Mouse (Mus musculus) embryonic facial prominence, embryonic 15.5 days (tissue): ENCODE data around the gene Tlr5. TPM values are rescaled to one million over a fixed set of nuclear protein-coding genes. Genes with fewer than 3 reads are reported as not detected.

Experiments
- ATAC-seq: fragments of 200-750 bp; cut with Nextera tagmentation; 2 replicates; pipeline ENCODE4 v1.8.0; 2017; ENCODE audit warnings: low read depth, moderate TSS enrichment; ENCODE audit not compliant: insufficient number of reproducible peaks, low FRiP score, low TSS enrichment
- H3K27ac ChIP-seq: fragments of 300-500 bp; sonication (generic); replicated peaks from 2 replicates; pipeline ENCODE4 v1.5.1; 2015; ENCODE audit warnings: mild to moderate bottlenecking, inconsistent platforms
- H3K27me3 ChIP-seq: fragments of 300-500 bp; sonication (generic); 2 replicates; pipeline ENCODE4 v1.6.1; 2015; ENCODE audit warnings: inconsistent platforms
- H3K36me3 ChIP-seq: fragments of 300-500 bp; sonication (generic); 2 replicates; pipeline ENCODE4 v1.6.1; 2015; ENCODE audit warnings: mild to moderate bottlenecking, inconsistent platforms
- H3K4me1 ChIP-seq: fragments of 300-500 bp; sonication (generic); 2 replicates; pipeline ENCODE4 v1.6.1; 2015; ENCODE audit warnings: inconsistent platforms
- H3K4me2 ChIP-seq: fragments of 300-500 bp; sonication (generic); replicated peaks from 2 replicates; pipeline ENCODE4 v1.6.1; 2015; ENCODE audit warnings: mild to moderate bottlenecking, inconsistent platforms
- H3K4me3 ChIP-seq: fragments of 300-500 bp; sonication (generic); replicated peaks from 2 replicates; pipeline ENCODE4 v1.5.1; 2015; ENCODE audit warnings: mild to moderate bottlenecking, inconsistent platforms
- H3K9ac ChIP-seq: fragments of 300-500 bp; sonication (generic); 2 replicates; pipeline ENCODE4 v1.6.1; 2015; ENCODE audit warnings: inconsistent platforms
- H3K9me3 ChIP-seq: fragments of 300-500 bp; sonication (generic); replicated peaks from 2 replicates; pipeline ENCODE4 v1.6.1; 2016; ENCODE audit warnings: inconsistent platforms
- WGBS: fragments of 180-500 bp; shearing (Covaris S2); methylation state at CpG from one replicate; pipeline ENCODE4 v1.1.7; 2015; 5-methylcytosine and 5-hydroxymethylcytosine counted together
- polyA plus RNA-seq: library from polyadenylated mRNA; unstranded; fragments of >200 nt; fragmentation: Nextera tagmentation; extraction: Ambion mirVana; gene quantifications from 2 replicates; pipeline ENCODE4 v1.2.1, GENCODE M21; 2015

Tlr5 gene
- polyA plus RNA-seq, 1 experiment from 2014 or later: 1.4 TPM

DNA sequence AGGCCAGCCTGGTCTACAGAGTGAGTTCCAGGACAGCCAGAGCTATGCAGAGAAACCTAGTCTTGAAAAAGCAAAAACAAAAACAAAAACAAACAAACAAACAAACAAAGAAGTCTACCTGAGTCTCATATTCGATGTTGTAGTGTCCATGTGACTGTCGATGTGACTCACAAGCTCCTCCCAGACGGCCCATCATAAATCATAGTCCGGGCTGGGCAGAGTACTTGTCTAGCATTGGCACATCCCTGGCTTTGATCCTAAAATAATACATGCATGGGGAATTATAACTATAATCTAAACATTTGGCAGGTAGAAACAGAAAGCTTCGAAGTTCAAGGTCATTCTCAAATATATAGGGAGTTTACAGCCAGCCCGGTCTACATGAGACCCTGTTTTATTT lies 28.1 kb upstream of the Tlr5 start:
- Histone ChIP-seq H3K4me1 (no peaks in the 10 kb centered on the region), H3K36me3 (no peaks in the 10 kb centered on the region), H3K4me3 (no peak overlapping the region), H3K9ac (no peak overlapping the region), H3K9me3 (no peaks in the 10 kb centered on the region), H3K27me3 (no peaks in the 10 kb centered on the region), H3K4me2 (no peak overlapping the region), H3K27ac (no peak overlapping the region)
- ATAC-seq: no peak
- WGBS: 88% methylated on average over 6 of the region's 6 CpGs

DNA sequence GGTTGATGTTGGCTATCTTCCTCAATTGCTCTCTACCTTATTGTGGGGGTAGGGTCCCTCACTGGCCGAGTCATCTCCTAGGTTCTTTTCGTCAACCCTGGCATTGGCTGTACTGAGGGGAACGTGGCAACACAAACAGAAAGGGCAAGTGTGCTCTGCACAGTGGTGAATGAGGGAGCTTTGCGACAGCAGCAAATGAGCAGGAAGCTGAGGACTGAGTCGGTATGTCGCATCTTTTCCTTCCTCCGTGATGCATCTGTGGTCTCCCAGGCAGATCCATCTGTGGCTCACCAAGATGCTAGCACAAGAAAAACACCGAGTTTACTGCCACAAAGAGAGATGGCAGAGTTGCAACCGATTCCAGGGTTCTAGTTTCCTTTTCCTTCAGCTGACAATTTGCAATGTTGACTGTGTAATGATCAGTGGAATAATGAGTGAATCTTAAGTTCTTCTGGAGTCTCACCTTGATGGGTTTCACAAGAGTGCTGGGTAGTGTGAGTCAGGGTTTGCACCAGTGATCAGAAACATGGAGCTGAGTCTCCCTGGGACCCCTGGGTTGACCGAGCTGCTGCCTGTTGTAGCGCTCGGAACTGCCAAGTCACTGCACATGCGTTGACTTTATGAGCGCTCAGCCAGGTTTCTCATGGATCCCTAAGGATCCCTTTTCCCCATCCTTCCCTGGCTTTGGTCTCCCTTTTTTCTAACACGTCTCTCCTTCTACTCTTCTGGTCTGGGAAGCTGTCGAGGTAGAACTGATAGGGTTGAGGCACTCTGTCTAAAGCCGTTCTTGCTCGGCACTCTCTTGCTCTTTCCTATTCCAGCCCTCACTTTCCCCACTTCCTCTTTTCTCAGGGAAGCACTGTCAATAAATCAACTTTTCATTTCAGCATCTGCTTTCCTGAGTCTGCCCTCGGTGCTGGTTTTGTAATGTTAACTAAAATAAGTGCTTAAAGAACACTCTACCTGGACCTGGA lies 26.4 kb upstream of the Tlr5 start:
- Histone ChIP-seq H3K4me2 (no peak overlapping the region), H3K27me3 (no peaks in the 10 kb centered on the region), H3K27ac (no peak overlapping the region), H3K4me3 (no peak overlapping the region), H3K9me3 (no peaks in the 10 kb centered on the region), H3K9ac (no peak overlapping the region), H3K4me1 (no peaks in the 10 kb centered on the region), H3K36me3 (no peaks in the 10 kb centered on the region)
- no peak for ATAC-seq
- WGBS: 80% methylated on average over 19 of the region's 19 CpGs

- Histone ChIP-seq H3K4me2 (no peak overlapping the region), H3K27me3 (no peaks in the 10 kb centered on the region), H3K4me1 (peaks cover 9% of the 10 kb centered on the region), H3K27ac (no peak overlapping the region), H3K36me3 (no peaks in the 10 kb centered on the region), H3K9me3 (no peaks in the 10 kb centered on the region), H3K9ac (no peak overlapping the region), H3K4me3 (no peak overlapping the region)
- WGBS: 41% methylated on average over 6 of the region's 6 CpGs
- no peak for ATAC-seq
Measured at GRCm38 (mm10) chr1:182935469-182935868, 19.1 kb upstream of the Tlr5 start.

DNA sequence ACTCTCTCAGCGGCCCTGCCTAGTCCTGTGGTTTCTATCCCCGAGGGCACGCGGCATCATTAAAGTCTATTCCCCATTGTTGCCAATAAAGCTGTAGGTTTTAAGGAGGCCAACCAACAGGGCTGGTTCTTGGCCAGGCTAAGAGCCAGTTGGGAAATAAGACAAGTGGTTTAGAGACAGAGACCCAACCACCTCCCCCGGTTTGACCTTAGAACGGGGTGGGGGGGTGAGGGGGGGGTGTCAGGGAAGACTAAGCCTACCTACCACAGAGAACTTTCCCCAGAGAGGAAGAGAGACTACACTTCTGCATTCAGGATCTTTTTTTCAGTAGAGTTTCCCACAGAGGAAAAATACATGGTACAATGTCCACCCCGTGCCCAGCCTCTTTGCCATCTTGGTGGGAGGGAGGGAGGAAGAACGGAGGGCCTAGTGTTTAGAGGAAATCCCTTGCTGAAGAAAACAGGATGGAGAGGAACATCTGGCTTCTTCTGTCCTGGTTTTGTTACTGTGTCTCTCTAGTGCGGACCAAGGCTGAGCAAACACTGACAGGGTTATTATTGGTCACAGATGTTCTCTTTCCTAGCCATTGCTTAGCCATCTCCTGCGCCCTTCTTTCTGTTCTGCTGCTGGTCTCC lies 17.0 kb upstream of the Tlr5 start:
- H3K36me3 ChIP-seq: no peaks in the 10 kb centered on the region
- no peak; the same call in 1 of the 2 replicates for ATAC-seq
- H3K9ac ChIP-seq: no peak overlapping the region
- H3K4me3 ChIP-seq: no peak overlapping the region
- no peaks in the 10 kb centered on the region for H3K9me3 ChIP-seq
- no peak overlapping the region for H3K4me2 ChIP-seq
- H3K27ac ChIP-seq: no peak overlapping the region
- no peaks in the 10 kb centered on the region for H3K27me3 ChIP-seq
- peaks cover 9% of the 10 kb centered on the region for H3K4me1 ChIP-seq
- 39% methylated on average over 10 of the region's 10 CpGs for WGBS

- H3K9me3 ChIP-seq: no peaks in the 10 kb centered on the region
- no peak overlapping the region for H3K9ac ChIP-seq
- H3K4me1 ChIP-seq: peaks cover 9% of the 10 kb centered on the region
- ATAC-seq: no peak
- 57% methylated on average over 2 of the region's 2 CpGs for WGBS
- no peaks in the 10 kb centered on the region for H3K27me3 ChIP-seq
- H3K4me2 ChIP-seq: no peak overlapping the region
- H3K36me3 ChIP-seq: no peaks in the 10 kb centered on the region
- H3K4me3 ChIP-seq: no peak overlapping the region
- H3K27ac ChIP-seq: no peak overlapping the region
Measured at GRCm38 (mm10) chr1:182941921-182942320, 12.7 kb upstream of the Tlr5 start.

DNA sequence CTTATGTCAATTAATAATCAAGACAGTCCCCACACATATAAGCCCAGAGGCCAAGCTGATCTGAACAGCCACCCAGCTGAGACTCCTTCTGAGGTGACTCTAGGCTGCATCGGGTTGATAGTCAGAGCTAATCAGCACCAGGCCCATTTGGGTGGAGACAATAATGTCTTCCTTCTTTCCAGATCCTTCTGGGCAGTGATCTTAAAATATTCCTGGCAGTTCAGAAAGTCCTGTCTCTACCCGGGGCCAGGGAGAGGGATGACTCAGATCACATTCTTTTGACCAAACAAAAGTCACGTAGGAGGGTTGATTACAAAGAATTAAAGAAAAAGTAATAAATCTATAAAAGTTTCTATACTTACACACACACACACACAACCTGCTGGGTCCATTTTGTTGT lies 10.7 kb upstream of the Tlr5 start:
- no peak for ATAC-seq
- Histone ChIP-seq H3K4me3 (no peak overlapping the region), H3K4me1 (no peaks in the 10 kb centered on the region), H3K27me3 (no peaks in the 10 kb centered on the region), H3K9me3 (no peaks in the 10 kb centered on the region), H3K36me3 (no peaks in the 10 kb centered on the region), H3K4me2 (no peak overlapping the region), H3K27ac (no peak overlapping the region), H3K9ac (no peak overlapping the region)
- WGBS: 72% methylated on average over 3 of the region's 3 CpGs

GRCm38 (mm10) chr1:182944638-182945037 lies 9.9 kb upstream of the Tlr5 start:
- Histone ChIP-seq H3K4me3 (no peak overlapping the region), H3K27ac (no peak overlapping the region), H3K9me3 (no peaks in the 10 kb centered on the region), H3K36me3 (no peaks in the 10 kb centered on the region), H3K4me2 (no peak overlapping the region), H3K27me3 (no peaks in the 10 kb centered on the region), H3K4me1 (no peaks in the 10 kb centered on the region), H3K9ac (no peak overlapping the region)
- no peak for ATAC-seq
- WGBS: 71% methylated on average over 5 of the region's 5 CpGs

DNA sequence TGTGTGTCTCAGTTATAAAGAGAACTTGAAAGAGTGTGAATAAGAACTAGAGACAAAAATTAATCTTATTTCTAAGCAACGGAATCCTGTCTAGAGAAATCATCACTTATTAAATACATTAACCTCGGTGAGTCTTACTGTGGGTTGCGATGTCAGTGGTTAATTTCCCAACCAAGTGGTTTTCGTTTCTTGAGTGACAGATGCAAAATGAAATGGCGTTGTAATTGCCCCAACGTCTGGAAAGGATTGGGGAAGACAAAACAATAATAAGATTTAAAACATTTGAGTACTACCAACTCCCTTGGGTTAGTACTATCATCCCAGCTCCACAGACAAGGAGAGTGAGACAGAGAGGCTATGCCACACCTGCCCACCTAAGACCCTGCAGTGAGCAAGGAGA lies 9.0 kb upstream of the Tlr5 start:
- 31% methylated on average over 6 of the region's 6 CpGs for WGBS
- ATAC-seq: no peak
- no peak overlapping the region for H3K9ac ChIP-seq
- no peaks in the 10 kb centered on the region for H3K4me1 ChIP-seq
- H3K27me3 ChIP-seq: no peaks in the 10 kb centered on the region
- H3K36me3 ChIP-seq: no peaks in the 10 kb centered on the region
- H3K9me3 ChIP-seq: no peaks in the 10 kb centered on the region
- H3K4me3 ChIP-seq: no peak overlapping the region
- no peak overlapping the region for H3K4me2 ChIP-seq
- no peak overlapping the region for H3K27ac ChIP-seq

DNA sequence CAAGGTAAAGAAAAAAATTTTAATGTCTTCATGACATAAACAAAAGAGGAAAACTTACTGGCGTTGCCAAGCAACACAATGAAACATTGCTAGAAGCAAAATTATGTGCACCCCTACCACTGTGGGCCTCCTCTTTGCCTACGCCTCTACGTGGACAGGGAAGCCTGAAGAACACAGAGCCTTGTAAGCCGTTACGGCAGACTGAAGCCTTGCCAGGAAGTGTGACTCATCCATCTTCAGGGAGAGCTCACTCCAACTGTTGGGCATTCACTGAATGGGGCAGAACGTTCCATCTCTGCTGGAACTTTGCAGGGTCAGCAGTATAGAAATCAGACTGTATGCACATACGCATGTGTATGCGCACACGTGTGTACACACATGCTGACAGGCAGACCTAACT lies 3.3 kb upstream of the Tlr5 start:
- Histone ChIP-seq H3K27me3 (no peaks in the 10 kb centered on the region), H3K9ac (no peak overlapping the region), H3K4me1 (peaks cover 45% of the 10 kb centered on the region), H3K9me3 (no peaks in the 10 kb centered on the region), H3K27ac (no peak overlapping the region), H3K36me3 (no peaks in the 10 kb centered on the region), H3K4me2 (no peak overlapping the region), H3K4me3 (no peak overlapping the region)
- 49% methylated on average over 9 of the region's 9 CpGs for WGBS
- ATAC-seq: no peak

DNA sequence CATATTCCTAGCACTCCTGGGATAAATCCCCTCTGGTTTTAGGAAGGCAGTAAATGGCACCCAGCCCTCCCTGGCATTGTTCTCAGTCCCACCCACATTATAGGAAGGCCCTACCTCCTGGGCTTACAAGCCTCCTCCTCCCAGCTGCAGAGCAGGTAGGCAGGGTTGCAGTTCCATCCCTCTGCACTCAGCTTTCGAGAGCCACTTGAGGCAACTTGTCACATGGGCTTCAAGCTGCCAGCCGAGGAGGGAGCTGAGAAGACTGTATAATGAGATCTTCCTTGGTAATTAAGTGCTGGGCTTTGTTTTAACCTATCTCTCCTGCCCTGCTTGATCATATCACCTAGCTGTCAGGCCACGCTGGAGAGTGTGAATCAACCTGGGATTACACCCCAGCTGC lies 1.4 kb upstream of the Tlr5 start:
- H3K27ac ChIP-seq: no peak overlapping the region
- WGBS: 48% methylated on average over 3 of the region's 3 CpGs
- H3K9ac ChIP-seq: no peak overlapping the region
- no peak overlapping the region for H3K4me3 ChIP-seq
- no peaks in the 10 kb centered on the region for H3K9me3 ChIP-seq
- H3K4me2 ChIP-seq: no peak overlapping the region
- H3K27me3 ChIP-seq: no peaks in the 10 kb centered on the region
- H3K36me3 ChIP-seq: no peaks in the 10 kb centered on the region
- peaks cover 48% of the 10 kb centered on the region for H3K4me1 ChIP-seq
- ATAC-seq: no peak

DNA sequence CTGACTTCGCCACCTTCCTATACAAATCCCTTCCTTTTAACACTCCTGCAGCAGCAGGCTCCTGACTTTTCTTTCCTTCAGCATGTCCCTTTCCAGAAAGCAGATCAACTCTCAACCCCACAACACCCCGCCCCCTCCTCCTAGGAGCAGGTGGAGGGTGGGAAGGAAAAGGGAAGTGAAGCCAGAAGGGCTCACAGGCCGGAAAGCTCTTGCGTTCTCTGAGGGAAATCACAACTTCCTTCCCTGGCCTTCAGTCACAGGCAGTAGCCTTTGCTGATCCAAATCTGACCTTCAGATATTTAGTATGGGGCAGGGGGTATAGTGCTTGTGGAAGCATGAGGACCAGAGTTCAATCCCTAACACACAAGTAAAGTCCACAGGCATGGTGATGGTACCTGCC lies 921 bp upstream of the Tlr5 start:
- Histone ChIP-seq H3K9ac (no peak overlapping the region), H3K27me3 (no peaks in the 10 kb centered on the region), H3K4me3 (no peak overlapping the region), H3K27ac (no peak overlapping the region), H3K36me3 (no peaks in the 10 kb centered on the region), H3K4me2 (no peak overlapping the region), H3K9me3 (no peaks in the 10 kb centered on the region), H3K4me1 (peaks cover 48% of the 10 kb centered on the region)
- no peak for ATAC-seq
- WGBS: 70% methylated on average over 4 of the region's 4 CpGs
